Mouse (Mus musculus) gastrocnemius, postnatal 4 days (tissue): ENCODE data around the gene Rexo5. TPM values are rescaled to one million over a fixed set of nuclear protein-coding genes. Genes with fewer than 3 reads are reported as not detected.
A peak's percentile ranks its signal among the peaks of the same experiment; 100 is the strongest.

Experiments
- DNase-seq, 2 experiments: peaks; one replicate each; pipeline ENCODE4 v3.0.0; 2021 to 2022; ENCODE audit warnings: low spot score in 2 of 2, mixed read lengths in 2 of 2
- total RNA-seq, 2 experiments: library from RNA; stranded (reverse); gene quantifications; 2 replicates each; pipeline ENCODE4 v1.2.3; 2021

The Rexo5 gene
- total RNA-seq, 2 experiments from 2014 or later = 6.6 to 7.0 TPM

GRCm38 (mm10) chr7:119887887-119888286 lies 94.1 kb downstream of the Rexo5 start:
- no peak for DNase-seq

GRCm38 (mm10) chr7:119892198-119892597 lies 98.4 kb downstream of the Rexo5 start:
- no peak for DNase-seq

GRCm38 (mm10) chr7:119892742-119893141 lies 98.9 kb downstream of the Rexo5 start:
- DNase-seq = no peak

GRCm38 (mm10) chr7:119894818-119895544 lies 101.2 kb downstream of the Rexo5 start:
- no peak for DNase-seq

GRCm38 (mm10) chr7:119895639-119896512 lies 102.1 kb downstream of the Rexo5 start, which contains the start of the genes Lyrm1 and Dcun1d3:
TSS of gene Lyrm1 (plus strand) at chr7:119895861.
TSS of gene Dcun1d3 (minus strand) at chr7:119896298.
- peak; percentile 97 to 99 for DNase-seq

GRCm38 (mm10) chr7:119897521-119898109 lies 103.8 kb downstream of the Rexo5 start:
- no peak for DNase-seq

- no peak for DNase-seq
These were observed 104.5 kb downstream of the Rexo5 start for GRCm38 (mm10) chr7:119898247-119898856.

Other genes with a start within 250 kb of the Rexo5 start
- gene Acsm2, start 239.7 kb upstream of the Rexo5 start, total RNA-seq = not detected
- gene Acsm1, start 187.0 kb upstream of the Rexo5 start, total RNA-seq = under 1 TPM in 1 of 2 experiments, not detected in 1; 0.26 TPM
- not detected for gene Acsm4, start 104.0 kb upstream of the Rexo5 start, total RNA-seq
- gene Thumpd1, start 73.2 kb upstream of the Rexo5 start, total RNA-seq = 10 to 100 TPM; 25.6 to 28.6 TPM
- not detected for gene Acsm3, start 33.1 kb upstream of the Rexo5 start, total RNA-seq
- gene Eri2, start 52 bp downstream of the Rexo5 start, total RNA-seq = 1 to 10 TPM; 6.0 to 6.2 TPM
- 1 to 10 TPM; 6.8 to 7.4 TPM for gene Lyrm1, start 101.9 kb downstream of the Rexo5 start, total RNA-seq
- gene Dcun1d3, start 102.3 kb downstream of the Rexo5 start, total RNA-seq = 10 to 100 TPM; 17.6 to 19.8 TPM